Mouse (Mus musculus) bone marrow macrophage, adult 2 months (primary cell): Measurements from ENCODE around the gene Gm47985.
"Not testable (repeated sequence)": the region's sequence is repeated elsewhere in the genome, so short reads cannot be mapped to it uniquely, and the experiment has no call there.

Experiments used
- CTCF ChIP-seq: IDR thresholded peaks from 2 replicates; pipeline ENCODE4 v1.5.1; 2012; ENCODE audit warnings: low read depth, mild to moderate bottlenecking, low read length, moderate library complexity
- POLR2A ChIP-seq: IDR thresholded peaks from 2 replicates; pipeline ENCODE4 v1.6.1; 2012; ENCODE audit warnings: mild to moderate bottlenecking, low read depth, low read length, borderline replicate concordance

GRCm38 (mm10) chr1:151186186-151186585, 3.8 kb downstream of the Gm47985 start:
- TF ChIP-seq CTCF, POLR2A: not testable (repeated sequence)
